Mouse (Mus musculus) midbrain, embryonic 10.5 days (tissue): ENCODE measurements around the gene Ccdc85c. TPM values are rescaled to one million over a fixed set of nuclear protein-coding genes. Genes with fewer than 3 reads are reported as not detected.

Experiments used
- DNase-seq: peaks from one replicate; pipeline ENCODE4 v3.0.0-alpha.2; 2017; ENCODE audit warnings: low spot score
- H3K27ac ChIP-seq: fragments of 300-500 bp; sonication (generic); replicated peaks from 2 replicates; pipeline ENCODE4 v1.5.1; 2016; ENCODE audit warnings: mild to moderate bottlenecking
- H3K27me3 ChIP-seq: fragments of 300-500 bp; sonication (generic); 2 replicates; pipeline ENCODE4 v1.6.1; 2016; ENCODE audit warnings: low read depth, mild to moderate bottlenecking; ENCODE audit not compliant: poor library complexity, severe bottlenecking
- H3K36me3 ChIP-seq: fragments of 300-500 bp; sonication (generic); 2 replicates; pipeline ENCODE4 v1.6.1; 2016; ENCODE audit warnings: mild to moderate bottlenecking, moderate library complexity
- H3K4me1 ChIP-seq: fragments of 300-500 bp; sonication (generic); 2 replicates; pipeline ENCODE4 v1.6.1; 2016
- H3K4me3 ChIP-seq: fragments of 300-500 bp; sonication (generic); 2 replicates; pipeline ENCODE4 v1.5.1; 2016; ENCODE audit warnings: mild to moderate bottlenecking, moderate library complexity
- H3K9me3 ChIP-seq: fragments of 300-500 bp; sonication (generic); replicated peaks from 2 replicates; pipeline ENCODE4 v1.6.1; 2016; ENCODE audit warnings: mild to moderate bottlenecking
- WGBS: fragments of 180-500 bp; shearing (Covaris S2); methylation state at CpG from one replicate; pipeline ENCODE4 v1.1.7; 2016; 5-methylcytosine and 5-hydroxymethylcytosine counted together
- polyA plus RNA-seq: library from polyadenylated mRNA; unstranded; fragments of >200 nt; fragmentation: Nextera tagmentation; extraction: Ambion mirVana; gene quantifications from 2 replicates; pipeline ENCODE4 v1.2.1, GENCODE M21; 2016

Ccdc85c gene
- polyA plus RNA-seq, 1 experiment from 2014 or later = 12.1 TPM

DNA sequence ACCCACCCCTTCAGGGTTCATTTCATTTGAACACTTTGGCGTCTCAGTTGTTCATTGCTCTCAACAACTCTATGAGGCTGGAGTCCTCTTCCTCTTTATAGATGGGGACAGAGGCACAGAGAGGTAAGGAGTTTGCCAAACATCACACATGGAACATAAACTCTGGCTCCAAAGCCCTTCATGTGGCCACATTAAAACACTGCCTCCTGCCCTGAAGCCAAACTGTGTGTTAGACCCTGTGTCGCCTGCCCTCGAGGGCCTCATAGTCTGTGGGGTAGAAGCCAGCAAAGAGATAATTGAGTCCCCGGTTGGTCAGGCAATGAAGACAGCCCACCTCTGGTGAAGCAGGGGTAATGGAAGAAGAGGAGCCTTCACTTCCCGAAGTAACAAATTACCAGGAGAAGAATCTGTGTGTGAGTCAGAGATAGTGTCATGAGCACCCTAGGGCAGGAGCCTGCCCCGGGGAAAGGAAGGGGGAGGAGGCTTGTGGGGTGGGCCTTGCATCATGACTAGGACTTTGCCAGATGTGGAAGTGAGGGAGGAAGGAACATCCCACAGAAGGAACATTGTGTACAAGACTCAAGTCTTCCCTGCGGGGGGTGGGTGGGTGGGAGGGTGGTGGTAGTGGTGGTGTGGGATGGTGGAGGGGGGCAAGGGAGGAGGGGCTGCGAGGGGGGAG is 34.0 kb upstream of the Ccdc85c start:
- no peak overlapping the region for H3K4me3 ChIP-seq
- peaks cover 11% of the 10 kb centered on the region for H3K36me3 ChIP-seq
- no peaks in the 10 kb centered on the region for H3K9me3 ChIP-seq
- H3K27me3 ChIP-seq = peaks cover 43% of the 10 kb centered on the region
- WGBS = 69% methylated on average over 8 of the region's 8 CpGs
- peaks cover 88% of the 10 kb centered on the region for H3K4me1 ChIP-seq
- no peak for DNase-seq
- peak overlapping the region; percentile 65 for H3K27ac ChIP-seq

DNA sequence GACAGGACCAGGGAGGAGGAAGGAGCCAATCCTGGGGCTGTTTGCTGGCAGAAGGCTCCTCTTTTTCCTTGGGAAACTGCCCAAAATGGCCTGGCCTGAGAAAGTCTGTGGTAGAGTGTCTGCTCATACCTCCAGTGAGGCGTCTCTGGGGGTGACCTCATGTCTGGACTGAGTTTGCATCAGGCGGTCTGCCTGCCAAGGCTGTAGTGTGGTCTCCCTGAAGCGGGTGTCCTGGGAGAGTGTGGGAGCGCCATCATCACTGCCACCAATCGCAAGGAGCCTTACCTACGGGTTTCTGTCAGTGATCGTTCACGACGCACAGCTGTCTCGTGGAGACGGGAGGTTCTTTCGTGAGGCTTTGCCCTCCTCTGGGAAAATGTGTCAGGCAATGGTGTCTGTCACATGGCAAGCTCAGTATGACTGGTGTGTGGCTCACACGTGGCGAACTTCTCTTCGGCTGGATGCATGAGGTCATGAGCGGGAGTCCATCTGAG is 33.2 kb upstream of the Ccdc85c start:
- Histone ChIP-seq H3K9me3 (no peaks in the 10 kb centered on the region), H3K4me1 (peaks cover 91% of the 10 kb centered on the region), H3K27me3 (peaks cover 48% of the 10 kb centered on the region), H3K36me3 (peaks cover 7% of the 10 kb centered on the region), H3K27ac (peak overlapping the region; percentile 7; the same call in 1 of the 2 replicates), H3K4me3 (no peak overlapping the region)
- DNase-seq = no peak
- 93% methylated on average over 16 of the region's 16 CpGs for WGBS

DNA sequence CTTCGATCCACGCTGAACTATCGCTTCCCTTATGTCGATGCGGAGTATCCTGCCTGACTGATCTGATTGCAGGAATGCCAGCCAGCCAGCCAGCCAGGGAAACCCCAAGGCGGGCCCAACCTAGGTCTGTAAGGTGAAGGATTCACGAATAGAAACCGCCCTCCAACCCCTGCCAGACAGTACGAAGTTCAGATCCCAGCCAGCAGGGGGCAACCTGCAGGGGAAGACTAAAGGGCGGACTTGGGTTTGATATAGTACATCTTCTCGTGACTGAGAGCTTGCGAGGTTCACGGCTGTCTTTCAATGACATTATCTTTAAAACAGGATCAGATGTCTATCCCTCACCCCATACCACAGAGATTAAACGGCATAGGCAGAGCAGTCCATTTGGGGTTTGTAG is 32.3 kb upstream of the Ccdc85c start:
- no peaks in the 10 kb centered on the region for H3K9me3 ChIP-seq
- H3K36me3 ChIP-seq = peaks cover 7% of the 10 kb centered on the region
- H3K4me3 ChIP-seq = peak overlapping the region; percentile 63; the same call in 1 of the 2 replicates
- H3K27ac ChIP-seq = 0 out of 2 replicates have a peak overlapping the region, but pooled peaks have one; percentile 39
- 22% methylated on average over 14 of the region's 14 CpGs for WGBS
- peaks cover 82% of the 10 kb centered on the region for H3K4me1 ChIP-seq
- peaks cover 48% of the 10 kb centered on the region for H3K27me3 ChIP-seq
- DNase-seq = peak; percentile 79

DNA sequence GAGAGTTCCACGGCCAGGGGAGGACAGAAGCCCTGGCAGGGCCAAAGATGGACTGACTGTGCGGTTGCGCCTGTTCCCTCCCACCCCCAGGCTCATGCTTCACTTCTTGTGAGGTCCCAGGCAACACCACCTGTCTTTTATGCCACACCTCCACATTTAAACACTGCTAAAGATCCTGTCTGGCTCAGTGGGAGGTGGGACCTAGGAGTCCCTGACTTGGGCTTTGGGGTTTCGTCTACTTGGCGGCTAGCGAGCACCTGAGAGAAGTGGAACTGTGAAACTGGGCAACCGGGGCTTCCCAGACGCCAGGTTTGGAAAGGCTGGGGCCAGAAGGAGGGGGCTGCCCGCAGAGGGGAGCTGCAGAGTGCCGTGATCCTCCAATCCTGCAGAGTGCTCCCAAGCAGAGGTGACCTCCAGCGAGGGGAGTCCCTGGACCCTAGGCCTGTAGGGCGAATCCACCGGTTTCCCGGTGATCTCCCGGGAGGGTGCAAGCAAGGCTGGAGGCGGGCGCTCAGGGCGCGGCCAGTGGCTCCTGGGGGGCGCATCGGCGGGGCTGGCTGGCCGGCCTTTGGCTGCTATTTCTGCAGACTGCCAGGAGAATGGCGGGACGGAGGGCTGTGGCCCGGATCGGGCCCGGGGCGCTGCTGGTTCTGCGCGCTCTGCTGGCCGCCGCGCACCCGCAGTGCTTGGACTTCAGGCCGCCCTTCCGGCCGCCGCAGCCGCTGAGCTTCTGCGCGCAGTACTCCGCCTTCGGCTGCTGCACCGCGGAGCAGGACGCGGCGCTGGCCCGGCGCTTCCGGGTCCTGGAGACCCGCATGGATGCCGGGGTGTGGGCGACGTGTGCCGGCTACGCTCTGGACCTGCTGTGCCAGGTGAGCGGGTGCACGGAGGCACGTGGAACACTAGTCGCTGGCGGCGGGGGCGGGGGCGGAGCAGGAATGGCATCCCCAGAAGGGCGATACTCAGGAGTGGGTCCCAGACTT is 30.9 kb upstream of the Ccdc85c start, which contains the start of gene Hhipl1:
Gene Hhipl1 (plus strand): TSS at position 459 of the 983 bp plus-strand sequence.
- peak within 1 kb of the TSS; percentile 63 for H3K4me3 ChIP-seq
- H3K27ac ChIP-seq = peak within 1 kb of the TSS; percentile 90
- DNase-seq = peak; percentile 74
- H3K36me3 ChIP-seq = no peaks in the 10 kb centered on the region
- H3K27me3 ChIP-seq = peaks cover 48% of the 10 kb centered on the region
- peaks cover 72% of the 10 kb centered on the region for H3K4me1 ChIP-seq
- H3K9me3 ChIP-seq = no peaks in the 10 kb centered on the region
- 4% methylated on average over 67 of the region's 67 CpGs for WGBS

DNA sequence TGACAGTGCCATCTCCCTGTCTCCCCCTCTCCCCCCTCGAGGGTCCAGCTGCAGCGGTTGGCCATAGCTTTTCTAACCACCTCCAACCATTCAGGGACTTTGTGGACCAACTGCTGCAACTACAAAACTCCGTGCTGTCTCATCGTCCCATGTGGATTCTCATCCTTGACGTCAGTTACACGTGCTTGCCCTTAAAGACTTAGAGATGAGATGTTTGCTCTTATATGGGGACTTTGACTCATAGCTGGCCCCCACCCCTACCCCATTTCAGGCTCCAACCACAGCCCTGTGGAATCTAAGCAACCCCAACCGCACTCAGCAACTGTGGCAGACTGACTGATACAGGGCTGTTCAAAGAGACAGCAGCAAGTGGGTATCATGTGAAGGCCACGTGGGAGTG is 29.9 kb upstream of the Ccdc85c start:
- Histone ChIP-seq H3K9me3 (no peaks in the 10 kb centered on the region), H3K4me3 (no peak overlapping the region), H3K27ac (no peak overlapping the region), H3K27me3 (peaks cover 48% of the 10 kb centered on the region), H3K4me1 (peaks cover 64% of the 10 kb centered on the region), H3K36me3 (no peaks in the 10 kb centered on the region)
- 77% methylated on average over 8 of the region's 8 CpGs for WGBS
- DNase-seq = no peak

DNA sequence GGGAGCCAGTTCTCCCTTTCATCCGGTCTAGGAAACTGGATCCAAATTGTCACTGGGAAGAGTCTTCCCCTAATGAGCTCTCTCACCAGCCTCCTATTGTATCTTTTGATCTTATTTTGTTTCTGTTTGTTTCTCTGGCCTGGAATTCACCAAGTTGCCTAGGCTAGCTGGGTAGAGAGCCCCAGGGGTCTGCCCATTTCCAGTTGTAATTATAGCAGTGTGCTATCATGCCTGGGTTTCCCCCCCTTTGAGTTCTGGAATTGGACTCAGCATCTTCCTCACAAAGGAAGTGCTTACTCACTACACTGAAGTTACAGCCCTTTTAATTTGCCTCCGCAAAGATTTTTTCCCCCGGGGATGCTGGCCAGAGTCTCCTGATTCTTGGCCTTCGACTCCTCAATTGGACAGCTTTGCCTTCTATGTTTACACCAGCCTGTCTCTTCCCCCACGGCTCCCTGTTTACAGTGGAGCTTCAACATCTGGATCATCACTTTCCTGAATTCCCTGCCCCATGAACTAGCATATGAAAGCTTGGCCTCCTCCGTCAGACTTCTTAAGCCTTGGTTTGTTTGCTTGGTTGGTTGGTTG is 28.6 kb upstream of the Ccdc85c start:
- H3K4me3 ChIP-seq = no peak overlapping the region
- WGBS = 59% methylated on average over 6 of the region's 6 CpGs
- peaks cover 47% of the 10 kb centered on the region for H3K27me3 ChIP-seq
- H3K9me3 ChIP-seq = no peaks in the 10 kb centered on the region
- DNase-seq = no peak
- peaks cover 51% of the 10 kb centered on the region for H3K4me1 ChIP-seq
- H3K27ac ChIP-seq = no peak overlapping the region
- H3K36me3 ChIP-seq = no peaks in the 10 kb centered on the region

DNA sequence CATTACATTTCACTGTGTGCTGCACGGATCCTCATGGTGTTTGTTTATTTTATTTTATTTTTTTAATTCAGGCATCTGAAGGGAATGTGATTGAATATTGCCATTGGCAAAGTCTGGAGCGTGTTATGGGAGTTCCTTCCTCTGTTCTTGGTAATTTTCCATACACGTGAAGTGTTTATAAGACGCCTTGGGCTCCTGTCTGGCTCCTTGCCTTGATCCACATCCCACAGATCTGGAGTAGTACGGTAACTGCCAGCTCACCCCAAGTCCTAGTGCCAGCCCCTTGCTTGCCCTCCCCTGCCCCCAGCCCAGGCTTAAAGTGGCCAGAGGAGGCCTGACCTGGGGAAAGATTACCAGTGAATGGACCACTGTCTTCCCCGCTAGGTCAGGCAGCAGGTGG is 25.8 kb upstream of the Ccdc85c start:
- Histone ChIP-seq H3K36me3 (no peaks in the 10 kb centered on the region), H3K4me1 (peaks cover 22% of the 10 kb centered on the region), H3K27ac (peak overlapping the region; percentile 39; the same call in 1 of the 2 replicates), H3K9me3 (0 out of 2 replicates have a peak, but pooled peaks cover 6% of the 10 kb centered on the region), H3K27me3 (peaks cover 23% of the 10 kb centered on the region), H3K4me3 (no peak overlapping the region)
- no peak for DNase-seq
- WGBS = 79% methylated on average over 6 of the region's 6 CpGs

DNA sequence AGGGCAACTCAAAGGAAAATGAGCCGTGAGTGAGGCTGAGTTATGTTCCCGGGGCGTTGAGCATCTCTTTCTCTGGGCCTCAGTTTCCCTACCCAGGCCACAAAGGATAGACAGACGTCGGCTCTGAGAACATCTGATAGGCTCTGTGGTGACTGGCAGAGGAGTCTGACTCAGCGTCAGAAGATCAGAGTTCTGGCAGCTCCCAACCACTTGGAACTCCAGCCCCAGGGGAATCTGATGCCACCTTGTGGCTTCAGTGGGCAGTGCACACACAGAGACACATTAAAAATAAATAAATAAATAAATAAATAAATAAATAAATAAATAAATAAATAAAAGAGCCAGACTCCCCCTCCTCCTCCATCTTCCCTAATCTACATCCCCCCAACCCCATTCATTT is 21.8 kb upstream of the Ccdc85c start:
- WGBS = 84% methylated on average over 6 of the region's 6 CpGs
- DNase-seq = peak; percentile 19
- Histone ChIP-seq H3K36me3 (no peaks in the 10 kb centered on the region), H3K4me1 (peaks cover 19% of the 10 kb centered on the region), H3K27me3 (no peaks in the 10 kb centered on the region), H3K27ac (no peak overlapping the region; the same call in 1 of the 2 replicates), H3K4me3 (no peak overlapping the region), H3K9me3 (0 out of 2 replicates have a peak, but pooled peaks cover 6% of the 10 kb centered on the region)

DNA sequence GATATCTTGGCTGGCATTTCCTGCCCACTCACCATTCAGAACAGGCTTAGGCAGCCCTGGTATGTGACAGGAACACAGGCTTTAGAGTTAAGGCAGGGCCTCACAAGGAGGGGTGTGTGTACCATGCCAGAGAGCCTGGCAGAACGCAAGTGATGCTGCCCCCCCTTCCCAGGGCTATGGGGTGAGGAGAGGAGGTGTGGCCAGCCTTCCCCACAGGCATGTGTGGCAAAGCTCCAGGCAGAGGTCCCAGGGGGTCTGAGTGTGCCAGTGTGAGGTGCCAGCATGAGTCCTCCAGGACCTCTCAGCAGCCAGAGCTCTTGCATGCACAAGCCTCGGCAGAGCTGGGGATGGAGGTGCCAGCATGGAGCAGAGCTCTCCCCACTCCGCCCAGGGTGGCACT is 19.4 kb upstream of the Ccdc85c start:
- WGBS = 79% methylated on average over 3 of the region's 3 CpGs
- no peaks in the 10 kb centered on the region for H3K36me3 ChIP-seq
- peaks cover 23% of the 10 kb centered on the region for H3K4me1 ChIP-seq
- DNase-seq = no peak
- no peaks in the 10 kb centered on the region for H3K27me3 ChIP-seq
- 0 out of 2 replicates have a peak, but pooled peaks cover 6% of the 10 kb centered on the region for H3K9me3 ChIP-seq
- 0 out of 2 replicates have a peak overlapping the region, but pooled peaks have one; percentile 33 for H3K27ac ChIP-seq
- no peak overlapping the region for H3K4me3 ChIP-seq

DNA sequence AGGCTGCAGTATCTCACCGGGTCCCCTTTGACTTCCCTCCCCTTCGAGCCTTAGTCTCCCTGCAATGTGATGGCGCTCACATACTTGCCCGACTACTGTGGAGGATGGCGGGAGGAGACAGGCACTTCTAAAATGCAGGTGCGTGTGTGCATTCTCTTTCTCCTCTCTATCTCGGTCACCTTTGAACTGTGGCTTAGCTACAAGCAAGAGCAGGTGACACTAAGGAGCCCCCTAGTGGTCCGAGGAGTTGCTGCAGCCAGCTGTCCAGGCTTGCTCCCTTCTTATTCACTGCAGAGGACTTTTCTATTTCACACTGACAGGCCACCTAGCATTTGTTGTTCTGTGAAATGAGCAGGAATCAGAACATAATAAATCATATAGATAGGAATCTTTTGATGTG is 17.7 kb upstream of the Ccdc85c start:
- H3K9me3 ChIP-seq = 0 out of 2 replicates have a peak, but pooled peaks cover 6% of the 10 kb centered on the region
- peaks cover 23% of the 10 kb centered on the region for H3K4me1 ChIP-seq
- peak overlapping the region; percentile 79 for H3K27ac ChIP-seq
- peak; percentile 83 for DNase-seq
- WGBS = 4% methylated on average over 8 of the region's 8 CpGs
- H3K27me3 ChIP-seq = no peaks in the 10 kb centered on the region
- no peaks in the 10 kb centered on the region for H3K36me3 ChIP-seq
- peak overlapping the region; percentile 35 for H3K4me3 ChIP-seq

DNA sequence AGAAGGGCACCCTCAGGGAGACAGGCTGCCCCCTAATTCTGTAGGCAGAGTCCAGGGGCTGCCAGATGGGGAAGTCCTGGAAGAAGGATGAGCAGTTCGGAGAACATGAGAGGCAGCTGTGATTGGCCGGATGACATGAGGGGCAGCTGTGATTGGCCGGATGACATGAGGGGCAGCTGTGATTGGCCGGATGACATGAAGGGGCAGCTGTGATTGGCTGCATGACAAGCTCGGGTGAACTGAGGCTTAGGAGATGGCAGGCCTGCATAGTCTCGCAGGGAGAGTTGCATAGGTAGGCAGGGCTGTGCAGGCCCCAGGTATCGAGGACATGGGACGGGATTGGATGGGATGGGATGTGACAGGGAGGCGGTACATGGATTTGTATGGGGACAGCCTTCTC is 17.2 kb upstream of the Ccdc85c start:
- Histone ChIP-seq H3K4me3 (peak overlapping the region; percentile 35), H3K36me3 (no peaks in the 10 kb centered on the region), H3K27me3 (no peaks in the 10 kb centered on the region), H3K9me3 (0 out of 2 replicates have a peak, but pooled peaks cover 7% of the 10 kb centered on the region), H3K4me1 (peaks cover 23% of the 10 kb centered on the region), H3K27ac (peak overlapping the region; percentile 79)
- peak; percentile 66 for DNase-seq
- WGBS = 6% methylated on average over 9 of the region's 9 CpGs
